Mouse (Mus musculus): Measurements from ENCODE around the gene Ank3.

Ank3 gene

DNA sequence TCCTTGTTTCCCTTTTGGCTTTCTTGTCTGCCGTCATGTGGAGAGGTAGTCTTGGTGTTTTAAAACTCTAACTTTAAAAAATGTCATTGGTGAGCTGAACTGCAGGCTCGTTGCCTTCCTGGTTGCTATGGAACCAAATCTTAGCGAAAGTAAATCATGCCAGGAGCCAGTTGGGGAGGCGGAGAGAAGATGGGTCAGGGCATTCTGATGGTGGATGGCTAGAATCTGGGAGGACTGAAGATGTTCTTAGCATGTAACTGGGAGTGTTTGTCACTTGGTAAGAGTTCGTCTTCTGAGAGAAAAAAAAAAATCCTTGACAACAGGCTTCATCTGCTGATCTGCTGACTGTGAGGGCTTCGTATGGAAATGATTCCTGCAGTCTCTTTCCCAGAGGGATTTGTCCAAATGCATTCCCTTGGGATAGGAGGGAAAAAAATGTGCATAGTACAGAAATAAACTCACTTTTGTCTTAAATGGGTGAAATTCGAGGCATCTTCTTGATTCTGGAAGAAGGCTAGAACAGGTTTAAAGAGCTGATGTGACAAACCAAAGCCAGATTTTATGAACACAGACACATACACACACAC, 232.3 kb downstream of the Ank3 start:
- no peak for DNase-seq

DNA sequence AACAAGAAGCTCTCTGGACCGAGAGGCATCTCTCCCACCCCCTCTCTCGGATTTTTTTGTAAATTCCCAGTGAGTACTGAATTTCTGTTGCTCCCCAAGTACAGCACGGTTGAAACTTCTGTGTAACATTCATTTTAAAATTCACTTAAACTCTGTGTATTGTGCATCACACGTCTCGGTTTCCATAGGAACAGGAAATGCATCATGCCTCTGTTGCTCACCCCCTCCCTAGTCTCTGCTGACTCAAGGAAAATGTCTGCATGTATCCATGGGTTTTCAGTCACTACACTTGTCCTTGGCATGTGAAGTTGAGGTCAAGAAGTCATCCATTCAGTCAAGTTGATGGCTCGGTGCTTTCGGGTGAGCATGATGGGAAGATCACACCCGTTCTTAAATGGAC, 234.3 kb downstream of the Ank3 start:
- DNase-seq: no peak

DNA sequence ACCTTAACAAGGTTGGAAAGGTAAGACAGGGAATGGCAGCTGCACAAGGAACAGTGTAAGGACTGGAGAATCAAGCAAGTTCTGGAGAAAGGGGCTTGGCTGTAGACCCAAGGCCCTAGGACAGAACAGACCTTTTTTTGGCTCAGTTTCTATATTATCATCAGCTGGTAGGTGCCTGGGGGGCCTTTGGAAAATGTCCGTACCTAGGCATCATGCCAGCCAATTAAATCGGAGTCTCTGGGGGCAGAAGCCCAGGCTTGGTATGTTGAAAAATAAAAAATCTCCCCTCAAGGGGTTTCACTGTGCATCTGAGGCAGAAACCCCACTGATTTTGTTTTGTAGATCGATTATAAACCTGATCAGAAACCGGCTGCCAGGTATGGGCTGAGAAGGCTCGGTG, 236.3 kb downstream of the Ank3 start:
- DNase-seq: no peak

DNA sequence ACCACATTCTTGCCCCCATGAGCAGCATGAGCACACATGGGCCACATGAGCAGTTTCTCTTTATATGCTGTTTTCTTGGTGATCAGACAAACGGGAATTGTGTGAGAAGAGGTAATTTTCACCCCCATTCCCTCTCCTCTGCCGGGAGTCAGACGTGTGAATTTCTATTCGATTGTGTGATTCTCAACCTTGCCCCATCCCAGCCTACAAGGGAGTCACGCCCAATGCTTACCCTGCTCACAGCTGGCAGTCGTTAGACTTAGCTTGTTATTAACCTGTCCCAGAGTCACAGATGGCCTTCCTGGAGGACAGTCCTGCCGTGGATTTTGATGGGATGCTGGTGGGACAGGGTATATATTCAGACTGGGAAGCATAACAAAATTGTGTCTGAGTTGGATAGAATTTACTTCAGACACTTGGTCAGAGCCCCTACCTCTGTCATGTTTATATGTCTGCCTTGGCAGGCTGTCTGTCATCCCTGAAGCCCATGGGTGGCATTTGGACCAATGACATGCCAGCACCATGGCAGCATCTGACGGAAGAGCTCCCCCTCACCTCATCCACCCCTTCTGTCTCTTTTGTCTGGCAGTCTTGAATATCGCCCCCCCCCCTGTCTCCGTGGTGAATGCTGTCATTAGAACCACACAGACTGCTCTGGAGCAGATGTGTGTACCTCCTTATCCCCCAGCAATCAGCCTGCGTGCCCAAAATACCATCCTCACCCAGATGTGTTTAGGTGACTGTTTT, 237.5 kb downstream of the Ank3 start:
- DNase-seq: no peak

DNA sequence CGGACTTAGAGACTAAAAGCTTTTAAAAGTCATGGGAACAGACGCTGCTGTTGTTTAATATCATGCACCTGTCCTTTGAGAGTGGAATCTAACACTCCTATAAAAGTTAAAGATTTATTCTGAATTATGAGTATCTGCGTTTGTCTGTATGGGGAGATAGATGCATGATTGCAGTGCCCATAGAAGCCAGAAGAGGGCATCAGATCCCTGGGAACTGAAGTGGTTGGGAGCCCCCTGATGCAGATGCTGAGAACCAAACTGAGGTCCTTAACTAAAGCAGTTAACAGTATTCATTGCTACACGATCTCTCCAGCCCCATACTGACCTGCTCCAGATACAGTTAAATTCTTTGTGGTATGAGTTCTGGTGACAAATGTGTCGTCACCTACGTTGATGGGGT, 240.6 kb downstream of the Ank3 start:
- no peak for DNase-seq

DNA sequence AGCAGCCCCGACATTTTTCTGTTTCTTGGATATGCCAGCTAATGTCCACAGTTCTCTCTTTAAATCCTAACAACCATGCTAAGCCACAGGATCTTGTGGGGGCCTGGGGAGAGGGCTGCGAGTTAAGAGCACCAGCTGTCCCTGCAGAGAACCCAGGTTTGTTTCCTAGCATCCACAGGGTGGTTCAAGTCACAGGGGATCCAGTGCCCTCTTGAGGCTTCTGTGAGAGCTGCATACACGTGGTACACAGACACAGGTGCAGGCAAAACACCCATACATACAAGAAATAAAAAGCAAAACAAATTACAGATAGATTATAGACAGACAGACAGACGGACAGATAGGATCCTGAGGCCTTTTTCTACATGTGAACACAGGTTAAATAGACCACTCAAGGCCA, 242.0 kb downstream of the Ank3 start:
- DNase-seq: no peak

DNA sequence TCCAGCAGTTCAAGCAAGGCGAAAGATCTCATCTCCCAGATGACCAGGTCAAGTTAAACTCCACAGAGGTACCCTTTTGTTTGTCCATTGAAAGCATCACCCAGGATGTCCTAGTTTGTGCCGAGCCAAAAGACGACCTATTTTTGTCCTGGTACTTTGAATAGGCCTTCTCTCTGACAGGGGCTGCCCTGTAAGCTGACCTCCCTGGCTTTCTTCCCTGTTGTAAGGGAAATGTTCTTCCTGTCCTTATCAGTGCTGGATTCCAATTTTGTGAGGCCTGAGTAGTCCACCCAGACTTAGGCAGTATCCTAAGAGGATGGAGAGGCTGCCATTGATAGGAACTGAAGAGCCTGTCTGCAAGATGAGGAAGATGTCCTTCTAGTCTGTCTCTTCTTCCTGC, 244.9 kb downstream of the Ank3 start:
- no peak for DNase-seq

DNA sequence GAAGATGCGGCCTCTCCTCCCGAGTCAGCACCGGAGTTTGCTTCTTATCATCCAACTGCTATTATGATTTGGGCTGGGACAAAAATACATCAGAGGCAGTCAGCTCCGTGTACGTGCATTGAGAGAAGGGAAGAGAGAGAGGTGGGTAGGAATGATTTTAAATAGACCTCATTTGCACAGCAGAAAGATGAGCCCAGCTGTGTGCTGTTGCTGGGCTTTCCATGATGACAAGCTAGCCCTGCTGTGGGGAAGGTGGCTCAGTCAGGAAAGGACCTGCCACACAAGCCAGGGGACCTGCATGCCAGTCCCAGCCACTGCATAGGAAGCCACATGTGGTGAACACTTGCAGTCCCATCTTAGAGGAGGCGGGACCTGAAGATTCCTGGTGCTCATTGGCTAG, 245.4 kb downstream of the Ank3 start:
- no peak for DNase-seq

DNA sequence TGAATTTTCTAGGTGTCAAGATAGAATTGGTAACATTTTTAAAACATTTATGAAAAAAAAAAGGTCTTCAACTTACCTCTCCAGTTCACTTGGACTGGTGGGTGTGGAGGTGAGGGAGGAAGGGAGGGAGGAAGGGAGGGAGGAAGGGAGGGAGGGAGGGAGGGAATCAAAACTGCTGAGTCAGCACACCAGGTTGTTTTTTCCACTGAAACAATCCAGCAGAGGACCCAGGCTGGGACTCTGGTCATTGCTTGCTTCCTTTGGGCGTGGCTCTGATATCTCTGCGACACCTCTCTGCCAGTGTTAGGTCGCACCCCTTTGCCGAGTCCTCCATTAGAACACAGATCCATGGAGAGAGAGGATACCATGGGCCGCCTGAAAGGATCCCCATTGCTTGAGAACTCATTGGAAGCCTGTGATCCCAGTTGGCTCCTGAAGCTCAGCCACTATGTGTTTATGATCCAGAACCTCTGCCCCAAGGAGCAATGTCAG, 246.8 kb downstream of the Ank3 start:
- DNase-seq: no peak

DNA sequence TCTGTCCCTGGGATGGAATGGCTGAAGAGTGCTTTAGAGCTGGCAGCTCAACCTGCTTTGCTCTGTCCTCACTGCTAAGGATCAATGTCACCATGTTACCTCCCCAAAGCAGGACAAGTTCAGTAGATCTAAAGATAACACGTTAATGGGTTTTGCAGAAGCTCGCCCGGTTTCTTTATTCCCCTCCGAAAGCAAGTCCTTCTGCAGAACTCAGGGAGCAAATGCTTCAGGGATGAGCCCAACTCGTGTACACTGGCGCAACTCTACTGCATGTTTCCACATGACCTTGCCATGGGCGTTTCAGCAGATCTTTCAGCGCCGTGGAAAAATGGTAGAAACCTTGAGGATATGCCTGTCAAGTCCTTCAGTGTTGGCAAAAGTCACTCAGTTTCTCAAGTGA, 247.4 kb downstream of the Ank3 start:
- DNase-seq: no peak

DNA sequence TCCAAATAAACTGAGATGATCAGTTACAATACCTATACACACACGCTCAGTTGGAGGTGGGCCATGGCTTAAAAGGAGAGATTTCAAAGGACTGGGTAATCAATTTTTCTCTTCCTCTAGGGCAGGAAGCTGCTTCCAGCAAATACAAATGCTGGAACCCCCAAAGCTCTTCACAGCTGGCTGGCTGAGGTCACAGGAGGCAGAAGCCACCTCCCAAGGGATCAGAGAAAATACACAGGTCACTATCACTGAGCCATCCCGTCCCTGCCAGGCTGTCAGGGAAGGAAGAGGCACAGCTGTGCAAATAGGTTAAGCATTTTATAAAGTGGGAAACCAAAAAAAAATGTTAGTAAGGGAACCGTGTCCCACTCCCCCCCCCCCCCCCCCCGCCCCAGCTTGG, 251.5 kb downstream of the Ank3 start:
- DNase-seq: no peak

DNA sequence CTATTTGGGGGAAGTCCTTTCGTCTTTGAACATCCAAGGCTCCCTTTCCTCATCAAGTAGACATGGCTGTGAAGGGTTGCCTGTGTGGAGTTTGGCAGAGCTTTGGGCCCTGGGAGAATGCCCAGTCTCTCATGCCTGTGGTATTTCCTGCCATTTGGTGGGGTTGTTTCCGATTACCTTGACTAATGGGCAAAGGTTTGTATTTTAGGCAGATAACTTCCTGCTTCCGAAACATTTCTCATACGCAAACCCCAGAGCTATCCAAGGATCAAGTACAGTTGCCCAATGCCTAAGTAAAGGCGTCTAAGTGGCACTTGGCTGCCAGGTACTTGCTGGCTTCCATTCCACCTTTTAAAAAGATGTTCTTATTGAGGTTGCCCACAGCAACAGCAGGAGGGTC, 254.1 kb downstream of the Ank3 start:
- DNase-seq: peak; percentile 89

DNA sequence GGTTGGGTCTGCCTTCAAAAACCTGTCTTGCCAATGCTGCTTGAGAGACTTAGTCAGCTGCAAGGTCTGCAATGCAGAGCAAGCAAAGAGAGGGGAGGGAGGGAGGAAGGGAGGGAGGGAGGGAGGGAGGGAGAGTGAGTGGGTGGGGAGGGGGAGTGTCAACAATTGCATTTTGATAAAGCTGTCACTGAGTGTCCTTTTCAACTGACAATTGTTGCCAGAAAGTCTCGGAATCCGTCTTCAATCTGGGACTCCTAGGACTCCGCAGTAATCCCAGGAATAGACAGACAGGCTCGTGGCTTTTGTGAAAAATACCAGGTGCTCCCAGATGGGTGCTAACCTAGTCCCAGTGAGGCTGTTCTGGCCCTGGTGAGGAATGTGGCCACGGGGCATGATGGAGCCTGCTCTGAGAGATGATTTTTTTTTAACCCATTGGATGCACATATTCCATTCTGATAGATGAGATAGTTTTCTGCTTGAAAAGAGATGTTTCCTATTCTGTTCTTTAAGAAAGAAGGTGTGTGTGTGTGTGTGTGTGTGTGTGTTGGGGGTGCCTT, 254.6 kb downstream of the Ank3 start:
- DNase-seq: no peak

DNA sequence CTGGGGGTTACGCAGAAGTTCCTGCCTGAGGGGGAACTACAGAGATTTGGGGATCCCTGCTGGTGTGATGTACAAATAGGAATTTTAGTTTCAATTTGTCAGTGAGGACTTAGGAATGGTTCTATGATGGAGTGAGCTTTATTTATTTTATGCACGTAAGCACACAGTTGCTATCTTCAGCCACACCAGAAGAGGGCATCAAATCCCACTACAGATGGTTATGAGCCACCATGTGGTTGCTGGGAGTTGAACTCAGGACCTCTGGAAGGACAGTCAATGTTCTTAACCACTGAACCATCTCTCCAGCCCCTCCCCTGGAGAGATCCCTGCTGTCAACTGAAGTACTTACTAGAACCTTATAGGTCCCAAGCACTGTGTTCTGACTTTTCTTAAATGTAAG, 255.6 kb downstream of the Ank3 start:
- DNase-seq: no peak

DNA sequence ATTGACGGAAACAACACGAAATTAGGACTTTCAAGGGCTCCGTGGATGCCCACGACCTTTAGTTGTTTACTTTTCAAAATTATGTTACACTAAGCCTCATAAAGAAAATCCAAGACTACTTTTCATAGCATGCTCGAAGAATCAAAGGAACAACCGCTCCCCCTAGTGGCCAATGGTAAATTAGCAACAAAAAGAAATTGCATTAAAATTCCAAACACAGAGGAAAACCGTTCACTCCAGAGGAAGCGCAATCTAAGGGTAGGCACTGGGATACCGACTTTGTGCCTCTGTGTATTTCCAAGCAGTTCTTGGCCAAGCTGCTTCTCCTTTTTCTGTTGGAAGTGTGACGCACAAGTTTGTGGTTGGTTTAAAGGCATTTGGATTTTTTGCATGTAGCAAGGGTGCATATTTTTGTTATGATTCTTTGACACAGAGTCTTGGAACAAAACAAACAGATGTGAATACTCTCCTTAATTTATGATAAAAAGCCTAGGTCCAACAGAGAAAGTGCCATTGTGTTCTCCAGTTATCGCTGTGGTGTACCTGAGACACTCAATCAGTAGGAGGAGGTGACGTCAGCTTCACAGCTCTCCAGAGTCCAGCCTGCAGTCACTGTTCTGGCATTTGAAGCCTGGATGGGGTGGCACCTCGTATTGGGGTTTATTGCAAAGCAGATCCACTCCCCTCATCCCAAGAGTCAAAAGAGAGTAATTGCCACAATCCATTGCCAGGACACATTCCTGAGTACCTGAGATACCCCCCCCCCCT, 256.5 kb downstream of the Ank3 start:
- DNase-seq: peak; percentile 80

DNA sequence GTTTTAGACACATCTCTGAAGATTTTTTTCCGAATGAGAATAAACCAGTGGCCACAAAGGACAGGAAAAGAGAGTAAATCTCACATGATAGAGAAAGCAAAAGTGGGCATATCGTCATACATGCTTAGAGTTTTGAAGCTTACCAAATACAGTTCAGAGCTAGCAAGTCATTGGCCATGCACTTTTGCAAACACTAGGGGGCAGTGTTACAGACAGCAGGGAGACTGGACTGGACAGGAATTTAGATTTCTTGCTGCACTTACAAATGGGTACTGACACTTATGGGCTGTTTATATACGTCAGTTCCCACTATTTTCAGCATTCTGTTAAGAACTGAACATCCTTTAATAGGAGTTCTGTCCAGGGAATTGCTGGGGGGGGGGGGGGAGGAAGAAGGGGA, 257.7 kb downstream of the Ank3 start:
- peak; percentile 75 for DNase-seq

DNA sequence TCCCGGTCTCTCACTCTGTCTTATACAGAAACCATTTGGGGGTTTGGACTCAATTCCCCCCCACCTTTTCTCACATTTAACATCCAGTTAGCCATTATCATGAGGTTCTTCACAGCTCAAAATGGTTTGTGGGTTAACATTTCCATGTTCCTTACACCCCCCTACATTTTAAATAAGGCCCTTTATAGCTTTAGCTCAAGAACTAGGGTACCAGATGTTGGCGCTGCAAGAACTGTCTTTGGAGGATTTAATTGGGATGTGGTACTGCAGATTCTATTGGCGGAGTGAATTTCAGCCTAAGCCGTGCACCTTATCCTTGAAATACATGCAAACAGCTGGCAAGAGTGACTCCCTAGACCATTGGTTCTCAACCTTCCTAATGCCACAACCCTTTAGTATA, 261.2 kb downstream of the Ank3 start:
- no peak for DNase-seq

DNA sequence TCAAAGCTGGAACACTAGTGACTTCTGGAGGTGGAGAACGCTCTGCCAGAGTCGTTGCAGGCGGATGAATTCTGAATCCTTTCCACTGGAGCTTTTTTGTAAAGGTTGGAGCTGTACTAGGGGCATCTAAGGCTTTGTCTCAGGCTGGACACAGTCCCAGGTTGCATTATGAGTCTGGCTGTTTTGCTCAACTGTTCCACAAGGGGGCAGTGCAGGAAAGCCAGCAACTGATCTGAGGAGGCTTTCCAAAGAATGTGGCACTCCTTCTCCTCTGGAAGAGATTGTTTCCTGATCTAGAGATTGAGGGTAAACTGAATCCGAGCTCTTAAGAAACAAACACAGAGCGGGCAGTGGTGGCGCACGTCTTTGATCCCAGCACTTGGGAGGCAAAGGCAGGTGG, 263.8 kb downstream of the Ank3 start:
- DNase-seq: peak; percentile 83

DNA sequence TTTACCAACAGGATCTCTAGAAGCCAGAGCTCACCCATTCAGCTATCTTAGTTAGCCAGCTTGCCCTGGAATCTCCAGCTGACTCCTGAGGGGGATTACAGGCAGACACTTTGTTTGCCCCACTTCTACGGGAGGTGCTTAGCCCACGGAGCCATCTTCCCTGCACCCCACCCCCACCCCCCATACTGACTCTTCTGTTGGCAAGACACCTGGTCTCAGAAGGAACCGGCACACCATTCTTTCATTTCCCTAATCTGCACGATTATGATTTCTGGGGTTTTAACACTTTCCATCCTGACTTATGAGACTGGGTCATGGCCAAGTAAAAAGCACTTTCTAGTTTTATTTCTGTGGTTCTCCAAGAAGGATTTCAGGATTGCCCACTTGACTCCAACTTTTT, 268.9 kb downstream of the Ank3 start:
- no peak for DNase-seq

DNA sequence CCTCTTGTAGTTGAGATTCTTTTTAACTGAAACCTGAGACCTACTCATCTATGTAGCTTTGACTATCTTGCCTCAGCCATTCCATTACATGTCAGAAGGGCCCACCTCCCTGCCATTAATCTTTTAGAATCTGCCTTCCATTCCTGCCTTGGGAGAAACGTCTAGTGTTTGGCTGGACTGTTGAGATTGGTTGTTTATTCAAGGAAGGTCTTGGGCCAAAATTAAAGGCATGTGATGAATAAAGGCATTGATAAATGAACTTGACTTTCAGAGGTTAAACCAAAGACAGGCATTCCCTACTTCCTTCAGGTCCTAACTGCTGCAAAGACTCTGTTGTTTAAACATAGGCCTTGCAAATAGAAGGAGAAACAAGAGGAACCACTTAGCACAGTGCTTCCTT, 271.9 kb downstream of the Ank3 start:
- no peak for DNase-seq

DNA sequence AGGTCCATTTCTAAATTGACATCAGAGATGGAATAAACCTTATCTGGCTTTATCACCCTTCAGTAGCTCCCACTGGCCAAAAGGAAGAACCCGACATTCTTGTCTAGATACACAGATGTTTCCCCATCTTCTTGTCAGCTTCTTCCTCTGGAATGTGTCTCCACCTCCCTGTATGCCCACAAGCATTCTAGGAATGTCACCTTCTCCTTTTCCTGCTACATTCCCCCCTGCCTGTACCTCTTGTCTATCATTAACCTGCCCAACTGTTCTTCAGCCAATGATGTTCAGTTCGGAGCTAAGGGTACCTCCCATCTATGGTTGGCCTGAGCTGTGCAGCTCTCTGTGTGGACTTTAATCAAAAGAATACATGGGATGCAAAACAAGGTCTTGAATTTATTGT, 272.4 kb downstream of the Ank3 start:
- no peak for DNase-seq

DNA sequence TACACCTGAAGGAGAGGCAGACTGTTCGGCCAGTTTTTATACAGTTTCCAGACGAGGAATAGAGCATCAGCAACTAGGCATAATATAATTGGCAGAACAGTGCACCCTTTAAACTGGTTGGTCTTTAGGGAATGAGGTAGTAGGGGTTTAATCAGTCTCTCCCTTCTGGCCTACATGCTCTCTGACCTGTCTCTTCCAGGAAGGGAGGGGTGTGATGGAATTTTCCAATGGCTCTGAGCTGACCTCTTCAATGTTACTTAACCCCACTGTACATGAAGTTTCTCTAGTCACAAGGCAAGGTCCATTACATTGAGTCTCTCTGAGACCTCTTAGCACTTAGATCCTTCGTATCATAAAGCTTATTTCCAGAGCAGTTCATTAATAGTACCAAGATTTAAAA, 272.9 kb downstream of the Ank3 start:
- no peak for DNase-seq

DNA sequence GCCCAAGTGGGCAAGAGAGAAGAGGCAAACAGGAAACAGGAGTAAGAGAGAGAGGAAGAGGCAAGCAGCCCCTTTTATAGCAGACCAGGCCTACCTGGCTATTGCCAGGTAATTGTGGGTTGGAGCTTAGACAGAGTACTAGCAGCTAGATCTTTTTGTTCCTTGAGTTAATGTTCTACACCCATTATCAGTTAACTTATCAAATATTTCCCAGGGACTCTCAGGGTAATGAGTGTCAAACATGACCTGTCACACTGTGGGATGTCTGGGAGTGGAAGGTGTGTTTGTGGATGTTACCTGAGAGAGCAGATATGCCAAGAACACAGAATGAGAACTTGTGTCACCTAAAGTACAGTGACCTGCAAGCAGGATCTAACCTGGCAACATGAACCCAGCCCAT, 274.0 kb downstream of the Ank3 start:
- no peak for DNase-seq

DNA sequence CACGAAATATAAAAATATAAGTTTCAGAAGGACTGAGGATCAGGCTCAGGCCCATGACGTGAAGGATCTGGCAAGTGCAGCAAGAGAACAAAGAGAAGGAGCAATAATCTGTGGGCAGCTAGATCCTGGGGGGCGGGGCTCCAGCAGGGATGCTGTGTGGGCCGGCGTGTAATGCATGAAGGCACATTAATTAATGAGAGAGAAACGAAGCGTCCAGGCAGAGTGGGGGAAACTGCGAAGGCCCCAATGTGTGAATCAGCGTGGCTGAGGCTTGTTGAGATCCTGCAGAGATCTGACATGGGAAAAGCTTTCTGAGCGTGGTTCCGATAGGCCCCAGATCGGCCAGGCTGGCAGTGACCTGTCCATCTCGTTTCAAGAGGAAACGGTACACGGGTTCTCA, 279.7 kb downstream of the Ank3 start:
- DNase-seq: no peak

Measured in lung, postnatal 36 days (tissue).